Mouse (Mus musculus): Measurements from ENCODE around the gene 1700066M21Rik.

The 1700066M21Rik gene

GRCm38 (mm10) chr1:57377376-57378341 lies at the start of gene 1700066M21Rik:
TSS of gene 1700066M21Rik (plus strand) at chr1:57377620.
- peak; percentile 91 for DNase-seq (ENCODE audit: low read depth, low spot score)

GRCm38 (mm10) chr1:57329285-57330093 lies 47.9 kb upstream of the 1700066M21Rik start:
- no peak for DNase-seq (ENCODE audit: low read depth, low spot score)

GRCm38 (mm10) chr1:57330228-57330627 lies 47.2 kb upstream of the 1700066M21Rik start:
- no peak for DNase-seq (ENCODE audit: low read depth, low spot score)

- DNase-seq (ENCODE audit: low read depth, low spot score), result no peak
Measured at GRCm38 (mm10) chr1:57332040-57332439, 45.4 kb upstream of the 1700066M21Rik start.

- DNase-seq (ENCODE audit: low read depth, low spot score), result peak; percentile 6
Measured at GRCm38 (mm10) chr1:57333550-57334213, 43.7 kb upstream of the 1700066M21Rik start.

GRCm38 (mm10) chr1:57335200-57335599 lies 42.2 kb upstream of the 1700066M21Rik start:
- DNase-seq (ENCODE audit: low read depth, low spot score), result no peak

- peak; percentile 62 for DNase-seq (ENCODE audit: low read depth, low spot score)
Measured at GRCm38 (mm10) chr1:57339156-57339796, 38.1 kb upstream of the 1700066M21Rik start.

- no peak for DNase-seq (ENCODE audit: low read depth, low spot score)
Measured at GRCm38 (mm10) chr1:57341197-57341596, 36.2 kb upstream of the 1700066M21Rik start.

- DNase-seq (ENCODE audit: low read depth, low spot score), result no peak
Measured at GRCm38 (mm10) chr1:57347487-57347886, 29.9 kb upstream of the 1700066M21Rik start.

- no peak for DNase-seq (ENCODE audit: low read depth, low spot score)
Measured at GRCm38 (mm10) chr1:57351941-57352340, 25.5 kb upstream of the 1700066M21Rik start.

GRCm38 (mm10) chr1:57358546-57358945 lies 18.9 kb upstream of the 1700066M21Rik start:
- DNase-seq (ENCODE audit: low read depth, low spot score), result no peak

GRCm38 (mm10) chr1:57367446-57367845 lies 10.0 kb upstream of the 1700066M21Rik start:
- DNase-seq (ENCODE audit: low read depth, low spot score), result no peak

- no peak for DNase-seq (ENCODE audit: low read depth, low spot score)
Measured at GRCm38 (mm10) chr1:57369111-57369510, 8.3 kb upstream of the 1700066M21Rik start.

- no peak for DNase-seq (ENCODE audit: low read depth, low spot score)
Measured at GRCm38 (mm10) chr1:57370451-57370850, 7.0 kb upstream of the 1700066M21Rik start.

- DNase-seq (ENCODE audit: low read depth, low spot score), result no peak
Measured at GRCm38 (mm10) chr1:57375276-57375675, 2.1 kb upstream of the 1700066M21Rik start.

GRCm38 (mm10) chr1:57376806-57377205 lies 614 bp upstream of the 1700066M21Rik start:
- DNase-seq (ENCODE audit: low read depth, low spot score), result no peak

GRCm38 (mm10) chr1:57386519-57386918 lies 9.1 kb downstream of the 1700066M21Rik start:
- no peak for DNase-seq (ENCODE audit: low read depth, low spot score)

GRCm38 (mm10) chr1:57387876-57388275 lies 10.5 kb downstream of the 1700066M21Rik start:
- DNase-seq (ENCODE audit: low read depth, low spot score), result peak; percentile 41

- DNase-seq (ENCODE audit: low read depth, low spot score), result no peak
Measured at GRCm38 (mm10) chr1:57388402-57389155, 11.2 kb downstream of the 1700066M21Rik start.

GRCm38 (mm10) chr1:57390993-57391790 lies 13.8 kb downstream of the 1700066M21Rik start:
- DNase-seq (ENCODE audit: low read depth, low spot score), result no peak

Measured in 3T3-L1 (cell line).